Mouse (Mus musculus) brain, adult 2 months (tissue): Measurements from ENCODE around the gene Spns3.

Experiments
- DNase-seq: peaks from one replicate; pipeline ENCODE4 v3.0.0; 2011; ENCODE audit warnings: low read depth, low spot score

Spns3 gene

DNA sequence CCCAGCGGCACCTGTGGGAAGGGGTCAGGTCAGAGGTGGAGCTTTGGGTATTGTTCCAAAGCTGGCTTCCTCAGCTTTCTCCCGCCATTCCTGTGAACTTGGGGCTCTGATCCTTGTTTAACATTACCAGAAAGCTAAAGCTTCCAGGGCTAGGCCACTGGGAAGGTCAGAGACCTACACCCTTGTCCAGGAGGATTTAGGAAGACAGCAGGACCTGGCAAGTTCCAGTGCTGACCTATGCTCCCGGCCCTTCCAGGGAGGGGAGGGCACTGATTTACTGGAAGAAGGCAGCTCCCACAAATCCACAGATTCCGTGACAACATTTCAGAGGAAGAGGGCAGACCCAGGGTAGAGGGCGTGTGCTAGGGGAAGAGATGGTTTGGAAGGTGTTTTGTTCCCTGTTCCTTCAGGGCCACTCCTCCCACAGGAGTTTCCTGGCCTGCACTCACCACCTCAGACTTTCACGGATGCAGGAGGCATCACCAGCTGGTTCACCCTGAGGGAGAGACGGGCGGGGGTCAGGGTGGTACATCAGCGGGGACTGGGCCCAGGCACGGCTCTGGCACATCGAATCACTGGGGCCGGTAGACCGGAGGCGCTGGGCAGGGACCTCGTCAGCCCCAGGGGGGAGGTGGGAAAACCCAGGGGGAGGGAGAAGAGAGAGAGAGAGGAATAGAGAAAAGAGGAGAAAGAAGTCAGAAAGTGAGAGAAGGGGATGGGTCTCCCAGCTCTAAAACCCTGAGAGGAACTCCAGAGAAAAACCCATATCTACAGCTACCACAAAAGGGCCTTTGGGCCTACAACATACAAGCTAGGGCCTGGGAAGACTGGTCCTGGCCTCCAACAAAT lies 97.0 kb downstream of the Spns3 start:
- DNase-seq, result no peak

- no peak for DNase-seq
Observed at GRCm38 (mm10) chr11:72452140-72452665, 98.1 kb downstream of the Spns3 start.

DNA sequence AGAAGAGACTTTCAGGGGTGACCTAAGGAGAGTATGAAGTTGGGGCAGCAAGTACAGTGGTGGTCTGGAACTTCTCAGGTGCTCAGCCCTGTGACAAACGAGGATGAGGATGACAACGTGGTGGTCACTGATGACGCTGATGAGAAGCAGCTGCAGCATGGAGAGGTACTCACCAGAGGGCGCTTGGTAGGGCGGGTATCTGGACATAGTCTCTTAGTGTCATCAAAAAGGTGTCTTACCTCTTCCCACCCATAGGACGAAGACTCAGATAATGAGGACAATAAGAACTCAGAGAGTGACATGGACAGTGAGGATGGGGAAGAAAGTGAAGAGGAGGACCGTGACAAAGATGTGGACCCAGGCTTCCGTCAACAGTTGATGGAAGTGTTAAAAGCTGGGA lies 102.8 kb downstream of the Spns3 start:
- no peak for DNase-seq

DNA sequence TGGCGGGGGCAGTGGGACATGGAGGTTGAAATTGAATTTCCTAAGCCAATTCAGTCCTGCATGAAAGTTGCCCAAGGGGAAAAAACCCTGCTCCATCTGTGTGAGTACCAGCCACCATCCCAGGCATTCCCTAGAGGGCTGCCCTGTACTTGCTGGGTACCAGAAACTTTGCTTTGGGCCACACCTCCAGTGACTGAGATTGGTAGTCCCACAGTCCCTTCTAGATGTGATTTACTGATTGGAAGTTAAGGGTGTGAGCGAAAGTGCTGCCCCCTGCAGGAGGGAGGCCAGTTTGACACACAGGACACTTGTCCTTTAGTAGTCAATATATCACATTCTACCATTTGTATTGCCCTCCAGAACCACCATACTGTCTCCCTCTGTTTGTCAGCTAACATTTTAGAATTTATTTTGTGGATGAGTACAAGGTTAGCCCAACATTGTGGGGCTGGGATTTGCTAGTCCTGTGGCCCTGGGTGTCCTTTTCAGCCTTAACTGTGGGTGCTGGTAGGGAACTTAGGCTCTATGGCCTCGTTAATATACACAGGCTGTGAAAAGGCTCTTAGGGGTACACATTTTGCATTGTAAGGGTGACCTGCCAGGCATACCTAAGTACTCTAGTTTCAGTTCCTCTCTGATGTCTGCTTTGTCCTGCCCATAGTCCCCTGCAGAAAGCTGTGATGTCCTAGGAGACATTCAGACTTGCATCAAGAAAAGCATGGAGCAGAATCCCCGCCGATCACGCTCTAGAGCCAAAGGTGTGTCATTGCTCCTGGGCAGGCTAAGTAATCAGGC lies 103.8 kb downstream of the Spns3 start:
- DNase-seq, result peak; percentile 59
